Comparison of ENCODE assay signal across 21 mouse cellular contexts in the genomic region with DNA sequence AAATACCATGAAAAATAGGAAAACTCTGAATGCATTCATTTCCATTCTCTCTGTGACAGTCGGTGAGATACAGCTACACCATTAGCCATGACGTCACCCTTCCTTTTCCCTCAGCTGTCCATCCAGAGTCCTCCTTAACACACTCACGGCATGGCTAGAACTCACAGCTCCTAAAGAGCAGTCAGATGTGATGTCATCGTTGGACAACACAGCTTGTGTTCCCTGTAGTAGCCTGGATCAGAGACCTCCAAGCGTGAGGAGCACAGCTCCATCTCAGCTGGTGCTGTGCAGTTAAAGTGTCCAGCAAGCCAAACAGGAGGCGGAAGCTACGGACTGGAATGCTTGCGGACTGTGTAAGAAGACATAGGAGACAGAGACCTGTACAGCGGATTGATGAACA.
"Had no signal": no experiment of that assay in that cellular context is flagged by ENCODE, and none has a peak within 500 bp of the region (broad histone marks: within the 10 kb centered on the region; RNA-seq: fewer than 3 reads in every experiment).

No protein-coding gene starts in this region.

- ATAC-seq: liver, postnatal 0 days; lung, postnatal 0 days; midbrain, embryonic 15.5 days had no signal

- H3K4me2 ChIP-seq: limb, embryonic 13.5 days; liver, embryonic 11.5 days; lung, embryonic 14.5 days; midbrain, embryonic 12.5 days; midbrain, embryonic 15.5 days; neural tube, embryonic 12.5 days; neural tube, embryonic 15.5 days; stomach, embryonic 15.5 days had no signal

- H3K9me3 ChIP-seq: limb, embryonic 13.5 days; midbrain, embryonic 12.5 days; midbrain, embryonic 15.5 days; neural tube, embryonic 12.5 days; neural tube, embryonic 15.5 days; stomach, embryonic 15.5 days had no signal

- DNase-seq: kidney, adult 9 months; kidney, postnatal 10 days; kidney, postnatal 36 days; layer of hippocampus, postnatal 36 days; liver, postnatal 0 days; lung, embryonic 14.5 days; retina, postnatal 1 day; right cerebral cortex, postnatal 25 days; spleen, adult 18-20 months; thymus, postnatal 25 days had no signal

- H3K36me3 ChIP-seq: limb, embryonic 13.5 days; midbrain, embryonic 12.5 days; midbrain, embryonic 15.5 days; neural tube, embryonic 12.5 days; neural tube, embryonic 15.5 days; stomach, embryonic 15.5 days had no signal

- H3K27me3 ChIP-seq: limb, embryonic 13.5 days; midbrain, embryonic 12.5 days; midbrain, embryonic 15.5 days; neural tube, embryonic 12.5 days; neural tube, embryonic 15.5 days; stomach, embryonic 15.5 days had no signal

- H3K9ac ChIP-seq: limb, embryonic 13.5 days; liver, embryonic 14.5 days; liver, postnatal 0 days; lung, embryonic 14.5 days; midbrain, embryonic 12.5 days; midbrain, embryonic 15.5 days; neural tube, embryonic 12.5 days; neural tube, embryonic 15.5 days; stomach, embryonic 15.5 days had no signal

- H3K4me3 ChIP-seq: left cerebral cortex, adult 2 months; limb, embryonic 13.5 days; midbrain, embryonic 12.5 days; midbrain, embryonic 15.5 days; neural tube, embryonic 12.5 days; neural tube, embryonic 15.5 days; stomach, embryonic 15.5 days had no signal

- H3K4me1 ChIP-seq: midbrain, embryonic 12.5 days; midbrain, embryonic 15.5 days; neural tube, embryonic 12.5 days; neural tube, embryonic 15.5 days; stomach, embryonic 15.5 days had no signal

- H3K27ac ChIP-seq: left cerebral cortex, adult 2 months; limb, embryonic 13.5 days; liver, embryonic 14.5 days; macrophage; midbrain, embryonic 12.5 days; midbrain, embryonic 15.5 days; neural tube, embryonic 12.5 days; neural tube, embryonic 15.5 days; stomach, embryonic 15.5 days had no signal
